Mouse (Mus musculus) left cerebral cortex, adult 11 months (tissue): ENCODE data around the gene Aph1a.
A peak's percentile ranks its signal among the peaks of the same experiment; 100 is the strongest.
"Not testable (repeated sequence)": the region's sequence is repeated elsewhere in the genome, so short reads cannot be mapped to it uniquely, and the experiment has no call there.

ENCODE experiments used
- DNase-seq: peaks from one replicate; pipeline ENCODE4 v3.0.0; 2022; ENCODE audit warnings: low spot score

Aph1a gene

DNA sequence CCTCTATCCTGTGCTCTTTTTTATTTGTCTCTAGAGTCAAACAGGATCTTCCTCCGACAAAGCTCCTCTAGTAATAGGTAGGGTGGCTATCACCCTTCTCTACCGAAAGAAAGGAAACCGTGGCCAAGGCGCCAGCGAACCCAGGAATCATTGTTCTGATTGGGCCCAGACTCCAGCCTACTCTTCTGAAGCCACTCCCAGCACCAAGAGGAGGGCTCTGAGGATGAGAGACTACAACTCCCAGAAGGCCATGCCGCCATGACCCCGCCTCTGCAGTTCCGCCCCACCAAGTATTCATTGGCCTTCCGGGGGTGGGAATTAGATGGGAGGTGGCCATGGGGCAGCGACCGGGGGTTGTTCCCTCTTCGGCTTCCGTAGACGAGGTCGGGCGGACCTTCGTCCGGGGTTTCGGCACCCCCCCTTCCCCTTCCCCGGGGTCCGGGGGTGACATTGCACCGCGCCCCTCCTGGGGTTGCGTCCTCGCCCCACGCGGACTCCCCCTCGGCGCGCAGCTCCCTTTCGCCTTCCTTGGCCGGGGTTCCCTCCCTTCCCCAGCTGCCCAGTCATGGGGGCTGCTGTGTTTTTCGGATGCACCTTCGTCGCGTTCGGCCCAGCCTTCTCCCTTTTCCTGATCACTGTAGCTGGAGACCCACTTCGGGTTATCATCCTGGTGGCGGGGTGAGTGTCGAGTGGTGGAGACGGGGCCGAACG lies at the start of gene Aph1a:
Gene Aph1a (plus strand): TSS at position 364 of the 711 bp plus-strand sequence.
- peak; percentile 95 for DNase-seq

DNA sequence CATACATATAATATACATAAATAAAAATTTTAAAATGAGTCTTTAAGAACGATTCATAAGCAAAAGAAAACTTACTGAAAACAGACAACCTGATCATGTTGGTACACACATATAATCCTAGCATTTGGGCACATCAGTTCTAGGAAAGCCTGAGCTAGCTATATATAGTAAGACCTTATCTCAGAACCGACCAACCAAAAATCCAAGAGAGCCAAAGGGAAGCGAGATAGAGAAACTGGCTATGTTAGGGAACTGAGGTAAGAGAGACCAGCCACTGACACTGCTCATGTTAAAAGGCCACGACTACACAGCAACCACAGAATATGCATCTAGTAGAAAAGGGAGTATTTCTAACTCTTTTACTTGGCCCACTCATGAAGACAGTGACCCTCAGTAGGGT lies 43.2 kb upstream of the Aph1a start:
- no peak for DNase-seq

DNA sequence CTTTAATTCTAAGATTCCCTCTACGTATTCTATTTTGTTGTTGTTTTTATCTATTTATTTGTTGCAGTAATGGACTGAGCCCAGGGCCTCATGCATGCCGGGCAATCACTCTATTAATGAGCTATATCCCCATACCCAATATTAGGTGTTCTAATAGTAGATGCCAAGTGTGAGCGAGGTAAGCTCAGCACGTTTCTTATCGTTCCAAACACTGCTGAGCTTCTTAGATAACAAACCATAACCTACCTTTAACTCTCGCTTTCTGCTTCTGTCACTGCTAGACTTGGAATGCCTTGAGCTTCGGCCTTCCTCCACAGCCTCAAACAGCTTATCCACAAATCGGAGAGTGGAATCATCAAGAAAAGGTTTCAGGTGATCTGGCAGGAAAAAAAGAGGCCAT lies 42.5 kb upstream of the Aph1a start:
- no peak for DNase-seq

DNA sequence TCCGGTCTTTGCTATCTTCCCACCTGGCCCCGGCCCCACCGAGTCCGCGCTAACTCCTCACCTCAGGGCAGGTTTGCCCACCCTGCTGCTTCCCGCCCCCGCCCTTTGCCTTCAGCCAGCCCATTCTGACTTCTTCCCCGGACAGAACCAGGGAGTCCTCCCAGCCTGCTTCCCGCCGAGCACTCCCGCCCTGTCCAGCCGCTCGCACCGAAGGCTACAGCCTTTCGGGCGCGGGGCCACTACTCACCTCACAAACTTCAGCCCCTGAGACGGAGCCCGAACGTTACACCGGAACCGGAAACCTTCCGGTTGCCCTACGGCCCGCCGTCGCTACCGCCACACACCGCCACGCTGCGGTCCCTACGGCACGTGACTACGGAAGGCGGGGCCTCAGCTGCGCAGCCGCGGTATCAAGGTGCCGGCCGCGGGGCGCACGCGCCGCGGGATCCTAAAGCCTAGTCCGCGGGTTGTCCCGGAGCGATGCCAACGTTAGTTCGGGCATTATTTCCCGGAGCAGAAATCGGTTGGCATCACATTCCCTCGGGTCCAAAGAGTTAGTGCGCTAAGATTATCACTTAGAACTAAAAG lies 38.2 kb upstream of the Aph1a start, which contains the start of gene Prpf3:
Gene Prpf3 (minus strand): TSS at position 384 of the 588 bp plus-strand sequence.
- DNase-seq, result peak; percentile 89

DNA sequence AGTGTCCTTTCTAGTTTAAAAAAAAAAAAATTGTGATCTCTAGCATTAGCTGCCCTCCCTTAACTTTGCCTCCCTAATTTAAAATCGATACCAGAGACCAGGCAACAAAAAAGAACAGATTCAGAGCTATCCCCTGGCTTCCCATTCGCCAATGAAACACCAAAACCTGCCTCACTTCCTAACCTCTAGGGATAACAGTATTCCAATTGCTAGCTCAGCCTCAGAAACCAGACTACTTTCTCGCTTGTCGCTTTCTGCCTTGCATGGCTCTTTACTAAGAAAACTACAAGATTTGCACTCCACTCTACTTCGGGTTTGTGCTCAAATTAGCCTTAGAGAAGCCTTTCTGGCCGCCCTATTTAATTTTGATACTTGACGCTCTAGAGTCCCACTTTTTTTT lies 37.7 kb upstream of the Aph1a start:
- no peak for DNase-seq

DNA sequence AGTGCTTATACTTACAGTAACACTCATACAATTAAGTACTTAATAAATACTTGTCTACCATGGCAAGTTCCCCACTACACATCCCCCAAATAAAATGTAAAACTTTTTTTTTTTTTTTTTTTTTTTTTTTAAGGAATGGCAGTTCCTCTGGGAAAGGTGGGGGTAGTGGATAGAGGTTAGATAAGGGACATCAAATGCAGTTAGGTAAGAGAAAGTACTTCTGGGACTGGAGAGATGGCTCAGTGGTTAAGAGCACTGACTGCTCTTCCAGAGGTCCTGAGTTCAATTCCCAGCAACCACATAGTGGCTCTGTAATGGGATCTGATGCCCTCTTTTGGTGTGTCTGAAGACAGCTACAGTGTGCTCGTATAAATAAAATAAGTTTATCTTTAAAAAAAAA lies 36.7 kb upstream of the Aph1a start:
- not testable (repeated sequence) for DNase-seq

DNA sequence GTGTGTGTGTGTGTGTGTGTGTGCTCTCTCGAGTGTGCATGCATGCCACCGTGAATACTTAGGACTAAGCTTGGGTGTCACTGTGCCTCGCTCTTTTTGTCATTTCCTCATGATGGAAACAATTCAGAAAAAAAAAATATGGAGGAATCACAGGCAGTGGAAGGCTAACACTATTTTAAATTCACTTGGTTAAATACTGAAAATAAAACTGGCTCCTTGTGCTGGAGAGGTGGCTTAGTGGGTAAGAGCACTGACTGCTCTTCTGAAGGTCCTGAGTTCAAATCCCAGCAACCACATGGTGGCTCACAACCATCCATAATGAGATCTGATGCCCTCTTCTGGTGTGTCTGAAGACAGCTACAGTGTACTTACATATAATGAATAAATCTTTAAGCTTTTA lies 35.5 kb upstream of the Aph1a start:
- DNase-seq, result not testable (repeated sequence)

DNA sequence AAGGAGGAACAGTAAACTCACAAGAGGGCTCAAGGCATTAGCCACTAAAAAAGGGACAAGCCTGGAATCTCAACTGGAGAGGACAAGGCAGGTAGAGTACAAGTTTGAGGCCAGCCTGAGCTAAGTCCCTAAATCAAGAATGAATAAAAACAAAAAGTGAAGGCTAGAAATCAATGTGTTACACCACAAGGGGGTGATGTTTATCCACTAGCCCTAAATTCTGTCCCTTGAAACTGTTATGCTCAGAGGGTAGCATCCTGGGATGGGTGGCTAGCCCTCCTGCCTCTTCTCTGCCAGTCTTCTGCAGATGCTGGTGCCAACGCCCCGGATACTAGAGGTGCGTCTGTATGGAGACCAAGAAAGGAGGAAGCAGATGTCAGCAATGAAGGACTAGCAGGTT lies 33.4 kb upstream of the Aph1a start:
- DNase-seq, result no peak

DNA sequence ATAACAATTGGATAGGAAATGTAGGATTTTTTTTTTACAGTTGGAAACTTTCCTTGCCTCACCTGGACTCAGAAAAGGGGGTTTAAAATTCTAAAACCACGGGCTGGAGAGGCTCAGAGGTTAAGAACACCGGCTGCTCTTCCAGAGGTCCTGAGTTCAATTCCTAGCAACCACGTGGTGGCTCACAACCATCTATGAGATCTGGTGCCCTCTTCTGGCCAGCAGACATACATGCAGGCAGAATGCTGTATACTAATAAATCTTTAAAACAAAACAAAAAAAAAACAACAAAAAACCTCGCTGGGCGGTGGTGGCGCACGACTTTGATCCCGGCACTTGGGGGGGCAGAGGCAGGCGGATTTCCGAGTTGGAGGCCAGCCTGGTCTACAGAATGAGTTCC lies 32.6 kb upstream of the Aph1a start:
- DNase-seq, result no peak

DNA sequence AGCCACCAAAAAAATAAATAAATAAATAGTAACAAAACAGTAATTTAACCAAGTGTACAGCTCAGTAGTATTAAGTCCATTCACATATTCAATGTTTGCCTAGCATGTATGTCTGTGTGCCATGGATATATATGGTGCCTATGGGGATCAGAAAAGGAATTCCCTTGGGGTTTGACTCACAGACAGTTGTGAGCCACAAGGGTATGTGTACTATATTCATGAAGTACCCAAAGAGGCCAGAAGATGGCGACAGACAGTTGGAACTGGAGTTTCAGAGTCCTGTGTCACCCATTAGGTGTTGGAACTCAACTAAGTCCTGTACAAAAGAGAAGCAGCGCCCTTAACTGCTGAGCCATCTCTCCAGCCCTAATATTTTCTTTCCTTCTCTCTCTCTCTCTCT lies 32.0 kb upstream of the Aph1a start:
- peak; percentile 58 for DNase-seq

DNA sequence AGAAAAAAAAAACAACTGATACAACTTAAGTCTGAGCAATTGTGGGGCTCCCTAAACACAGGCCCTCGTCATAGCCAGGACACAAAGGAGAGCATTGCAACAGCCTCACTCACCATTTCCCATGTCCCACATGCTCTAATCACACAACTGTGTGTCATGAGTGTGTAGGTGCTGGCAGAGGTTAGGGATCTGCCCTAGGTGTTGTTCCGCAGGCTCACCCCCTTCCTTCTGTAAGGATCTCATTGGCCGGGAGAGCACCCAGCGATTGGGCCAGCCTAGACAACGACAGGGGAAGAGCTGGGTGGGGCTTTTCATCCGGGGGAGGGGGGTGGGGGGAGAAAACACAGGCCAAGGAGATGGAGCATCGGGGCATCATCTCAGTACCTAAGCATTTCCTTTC lies 30.2 kb upstream of the Aph1a start:
- no peak for DNase-seq

DNA sequence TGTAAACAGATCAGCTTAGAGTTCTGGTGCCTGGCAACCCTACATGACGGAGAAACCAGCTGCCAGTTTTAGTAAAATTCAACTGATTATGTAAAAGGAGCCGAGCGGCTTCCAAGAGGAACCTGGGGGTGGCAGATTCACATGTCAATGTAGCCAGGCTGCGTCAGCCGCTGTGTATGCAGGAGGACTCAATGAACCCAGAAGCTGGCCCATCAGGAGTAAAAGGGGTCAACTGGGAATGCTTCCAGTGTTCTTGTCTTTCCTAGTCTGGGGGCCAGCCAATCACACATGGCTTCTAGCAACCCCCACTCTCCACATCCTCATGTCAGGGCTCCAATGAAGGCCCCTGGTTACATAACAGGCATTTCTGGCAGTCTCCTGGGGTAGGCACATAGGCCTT lies 28.7 kb upstream of the Aph1a start:
- peak; percentile 80 for DNase-seq

DNA sequence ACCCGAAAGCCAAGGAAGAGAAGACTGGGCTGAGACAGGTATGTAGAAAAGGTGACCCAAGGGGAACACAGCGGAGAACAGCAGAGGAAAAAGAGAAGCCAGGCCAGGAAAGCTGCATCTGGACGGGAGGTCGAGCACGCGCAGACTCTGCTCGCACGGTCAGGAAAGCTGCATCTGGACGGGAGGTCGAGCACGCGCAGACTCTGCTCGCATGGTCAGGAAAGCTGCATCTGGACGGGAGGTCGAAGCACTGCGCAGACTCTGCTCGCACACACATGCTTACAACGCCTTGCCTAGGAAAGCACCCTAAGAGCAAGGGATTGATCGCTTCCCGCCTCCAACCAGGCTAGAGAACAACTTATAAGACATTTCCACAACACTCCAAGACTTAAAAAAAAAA lies 28.2 kb upstream of the Aph1a start:
- DNase-seq, result no peak

DNA sequence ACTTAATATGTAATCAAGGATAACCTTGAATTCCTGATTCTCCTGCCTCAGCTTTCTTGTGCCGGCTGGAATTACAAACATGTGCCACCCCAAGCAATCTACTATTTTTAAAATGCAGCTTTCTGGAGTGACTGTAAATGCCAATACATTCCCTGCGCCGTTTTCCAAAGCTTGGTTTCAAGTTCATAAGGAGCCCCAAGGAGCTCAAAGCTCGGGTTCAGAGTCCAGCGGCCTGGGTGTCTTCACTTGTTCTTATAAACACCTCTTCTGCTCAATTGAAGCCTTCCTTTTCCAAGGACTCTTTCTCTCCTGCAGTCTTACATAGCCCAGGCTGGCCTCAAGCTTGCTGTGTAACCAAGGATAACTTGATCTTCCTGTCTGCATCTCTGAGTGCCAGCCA lies 27.7 kb upstream of the Aph1a start:
- DNase-seq, result no peak

DNA sequence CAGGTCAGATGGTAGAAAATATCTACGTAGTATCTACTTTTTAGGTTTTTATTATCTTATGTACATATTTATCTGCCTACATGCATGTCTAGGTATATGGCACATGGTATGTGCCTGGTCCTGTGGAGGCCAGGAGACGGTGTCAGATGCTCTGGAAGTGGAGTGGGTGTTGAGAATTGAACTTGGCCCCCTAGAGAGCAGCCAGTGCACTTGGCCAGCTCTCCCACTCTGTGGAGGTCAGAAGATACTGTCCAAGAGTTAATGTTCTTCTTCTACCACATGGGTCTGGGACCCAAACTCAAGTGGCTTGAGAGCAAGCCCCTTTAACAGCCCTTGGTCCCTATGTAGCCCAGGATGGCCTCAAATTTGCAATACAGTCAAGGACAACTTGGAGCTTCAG lies 26.4 kb upstream of the Aph1a start:
- no peak for DNase-seq

DNA sequence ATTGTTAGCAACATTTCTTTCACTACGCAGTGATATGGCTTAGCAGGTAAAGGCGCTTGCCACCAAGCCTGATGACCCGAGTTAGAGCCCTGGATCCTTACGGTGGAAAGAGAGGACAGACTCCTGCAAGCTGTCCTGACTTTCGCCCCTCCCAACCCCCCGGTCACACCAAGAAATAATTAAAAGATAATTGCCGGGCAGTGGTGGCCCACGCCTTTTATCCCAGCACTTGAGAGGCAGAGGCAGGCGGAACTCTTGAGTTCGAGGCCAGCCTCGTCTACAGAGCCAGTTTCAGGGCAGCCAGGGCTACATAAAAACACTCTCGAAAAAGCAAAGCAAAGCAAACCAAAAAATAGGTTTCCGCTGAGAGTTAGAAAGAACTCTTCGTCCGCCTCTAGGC lies 22.8 kb upstream of the Aph1a start:
- no peak for DNase-seq

DNA sequence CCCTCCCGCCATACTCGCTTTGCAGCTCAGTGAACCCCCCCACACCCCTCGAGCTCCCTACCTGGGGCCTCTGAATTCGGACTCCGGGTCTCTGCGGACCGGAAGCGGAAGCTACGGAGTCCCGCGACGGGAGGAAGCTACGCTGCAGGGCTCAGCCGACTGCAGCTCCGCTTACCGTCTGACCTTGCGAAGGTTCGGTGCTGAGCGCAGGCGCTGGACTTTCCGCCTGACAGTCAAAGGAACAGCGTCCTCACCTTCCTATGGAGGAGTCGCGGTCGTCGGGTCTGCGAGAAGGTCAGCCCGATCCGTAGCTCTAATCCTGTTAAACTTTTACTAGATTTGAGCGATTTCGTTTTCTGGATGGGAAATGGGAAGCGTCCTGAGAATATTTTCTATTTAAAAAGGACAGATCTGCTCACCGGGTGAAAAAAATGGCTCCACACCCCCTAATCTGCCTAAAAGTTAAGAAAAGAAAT lies 22.3 kb upstream of the Aph1a start, which contains the start of gene Mrps21:
Gene Mrps21 (minus strand): TSS at position 128 of the 476 bp plus-strand sequence.
- DNase-seq, result peak; percentile 69

DNA sequence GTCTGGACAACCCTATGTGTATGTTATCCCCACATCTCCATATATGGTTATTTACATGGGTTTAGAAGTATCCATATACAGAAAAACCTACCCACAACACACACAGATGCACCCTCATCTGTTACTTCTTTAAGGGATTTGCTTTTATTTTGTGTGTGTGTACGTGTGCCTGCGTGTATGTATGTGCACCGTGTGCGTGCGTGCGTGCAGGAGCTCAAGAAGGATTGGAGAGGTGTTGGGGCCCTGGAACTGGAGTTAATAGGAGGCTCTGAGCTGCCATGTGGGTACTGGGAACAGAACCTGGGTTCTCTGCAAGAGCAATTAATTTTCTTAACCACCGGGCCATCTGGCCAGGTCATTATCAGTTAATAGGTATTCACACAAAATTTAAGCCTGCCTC lies 21.7 kb upstream of the Aph1a start:
- no peak for DNase-seq

DNA sequence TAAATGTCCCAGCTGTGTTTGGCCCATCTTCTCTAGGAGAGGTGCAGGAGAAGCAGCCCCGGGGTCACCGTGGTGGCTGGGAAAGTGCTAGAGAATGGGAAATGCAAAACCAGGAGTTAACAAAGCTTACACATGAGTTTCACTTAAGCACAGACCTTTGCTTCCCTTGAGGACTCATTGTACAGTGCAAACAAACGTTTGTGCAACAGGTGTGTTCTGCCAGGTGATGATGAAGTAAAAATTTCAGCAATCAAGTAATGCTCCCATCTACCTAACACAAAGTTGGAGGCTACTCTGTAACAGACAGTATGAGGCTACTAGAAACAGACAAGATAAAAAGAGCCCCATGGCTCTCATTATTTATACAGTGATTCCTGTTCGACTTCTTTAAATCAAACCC lies 14.7 kb upstream of the Aph1a start:
- no peak for DNase-seq

DNA sequence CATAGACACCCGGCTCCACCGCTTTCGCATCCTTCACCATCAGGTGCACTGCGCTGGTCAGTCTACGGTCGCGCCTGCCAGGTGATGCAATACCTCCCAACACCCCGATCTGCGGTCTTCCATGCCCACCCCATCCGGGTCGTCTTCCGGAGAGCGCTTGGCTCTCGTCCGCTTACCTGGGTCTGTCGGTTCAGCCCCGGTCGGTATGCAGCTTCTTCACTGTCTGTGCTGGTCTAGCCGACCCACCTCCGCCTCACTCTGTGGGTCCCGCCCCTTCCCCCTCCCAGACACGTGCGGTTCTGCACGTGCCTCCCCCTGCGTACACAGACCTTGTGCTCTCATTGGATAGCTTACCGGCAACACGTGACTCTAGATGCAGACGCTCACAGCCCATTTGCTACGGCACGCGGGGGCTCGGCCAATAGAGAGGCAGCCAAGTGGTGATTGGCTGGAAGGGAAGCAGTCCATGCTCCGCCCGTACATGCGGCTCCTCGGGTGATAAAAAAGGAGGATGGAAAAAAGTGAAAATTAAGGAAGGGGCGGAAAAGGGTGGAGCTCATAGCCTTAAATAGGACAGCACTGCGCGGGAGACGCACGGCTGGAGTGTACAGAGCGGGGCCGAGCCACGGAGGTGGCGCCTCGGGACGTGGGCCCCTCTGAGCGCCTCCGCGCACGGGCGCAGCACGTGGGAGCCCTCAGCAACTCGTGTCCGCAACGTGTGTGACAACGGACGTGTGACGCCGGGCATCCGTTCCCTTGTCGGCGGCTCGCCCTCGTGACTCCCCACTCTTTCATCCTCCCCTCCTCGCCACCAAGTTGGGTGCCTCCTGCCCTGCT lies 11.6 kb upstream of the Aph1a start, which contains the start of gene Ciart:
Gene Ciart (minus strand): TSS at position 273 of the 837 bp plus-strand sequence.
- DNase-seq, result peak; percentile 98

DNA sequence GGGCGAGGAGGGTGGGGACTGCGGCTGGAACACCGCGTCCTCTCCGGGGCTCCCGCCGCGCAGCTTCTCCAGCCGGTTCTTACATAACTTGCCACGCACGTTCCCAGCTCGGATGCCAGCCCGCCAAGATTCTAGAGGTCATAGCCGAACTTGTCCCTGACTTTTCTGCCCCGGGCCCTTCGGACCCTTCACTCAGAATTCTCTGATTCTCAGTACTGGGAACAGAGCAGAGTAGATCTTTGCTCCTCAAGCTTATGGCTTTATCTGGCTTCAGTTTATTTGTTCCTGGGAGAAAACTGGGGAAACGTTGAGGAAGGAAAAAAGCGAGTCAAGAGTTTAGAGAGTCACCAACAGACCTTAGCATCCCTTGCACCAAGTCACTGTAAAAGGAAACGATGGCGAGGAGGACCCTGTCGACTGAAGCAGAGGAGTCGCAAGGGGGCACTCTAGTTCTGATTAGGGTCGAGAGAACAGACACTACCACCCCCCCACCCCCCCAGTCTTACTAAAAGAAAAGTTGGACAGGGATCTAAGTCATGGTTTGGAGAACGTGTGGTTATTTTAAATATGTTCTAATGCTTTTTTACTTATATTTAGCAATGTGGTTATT lies 10.8 kb upstream of the Aph1a start:
- DNase-seq, result peak; percentile 73

DNA sequence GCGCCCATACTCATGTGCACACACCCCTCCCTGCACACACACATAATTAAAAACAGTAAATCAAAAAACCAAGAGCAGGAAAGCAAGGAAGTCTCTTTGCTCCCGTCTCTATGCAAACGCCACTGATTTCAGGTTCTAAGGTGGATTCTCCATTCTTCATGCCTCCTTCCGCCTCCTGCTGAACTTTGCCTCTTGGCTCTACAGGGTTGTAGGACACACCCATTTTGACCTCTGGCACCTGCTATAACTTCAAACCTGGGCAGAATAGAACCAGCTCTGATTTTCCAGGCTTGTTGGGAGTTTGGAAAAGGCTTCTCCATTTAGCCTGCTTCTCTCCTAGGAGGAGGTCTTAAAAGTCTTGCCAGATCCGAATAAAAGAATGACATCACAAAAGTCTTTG lies 9.4 kb upstream of the Aph1a start:
- no peak for DNase-seq
